Mouse (Mus musculus) testis, adult 2 months (tissue): ENCODE data around the gene Sytl1.

ENCODE experiments used
- CTCF ChIP-seq: fragments of 200-500 bp; IDR thresholded peaks from 2 replicates; pipeline ENCODE4 v1.5.1; 2012; ENCODE audit warnings: low read depth, mild to moderate bottlenecking, inconsistent platforms, low read length, moderate library complexity; ENCODE audit not compliant: control insufficient read depth, insufficient read depth, insufficient replicate concordance
- POLR2A ChIP-seq: fragments of 200-500 bp; IDR thresholded peaks from 2 replicates; pipeline ENCODE4 v1.6.1; 2012; ENCODE audit warnings: low read depth, mild to moderate bottlenecking, inconsistent platforms, low read length, moderate library complexity; ENCODE audit not compliant: control insufficient read depth

DNA sequence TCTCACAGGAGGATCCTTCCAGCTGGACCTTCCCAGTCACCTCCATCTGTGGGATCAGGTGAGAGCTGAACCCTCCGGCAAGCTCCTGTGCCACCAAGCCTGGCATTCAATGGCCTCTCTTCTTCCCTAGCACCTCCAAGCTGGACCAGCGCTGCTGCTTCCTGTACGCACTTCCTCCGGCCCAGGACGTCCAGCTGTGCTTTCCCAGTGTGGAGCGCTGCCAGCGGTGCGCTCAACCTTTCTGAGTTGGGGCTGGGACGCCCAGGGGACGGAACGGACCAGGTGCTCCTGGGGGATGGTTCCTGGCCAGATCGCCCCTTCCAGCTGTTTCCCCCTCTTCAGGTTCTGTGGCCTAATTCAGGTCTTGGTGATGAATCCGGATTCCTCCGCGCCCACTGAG lies 15.8 kb downstream of the Sytl1 start:
- no peak for TF ChIP-seq CTCF
- no peak for TF ChIP-seq POLR2A
